Mouse (Mus musculus): Measurements from ENCODE around the gene Bcl9.

Bcl9 gene

GRCm38 (mm10) chr3:97297553-97298432 is at the start of gene Bcl9:
Gene Bcl9 (minus strand): TSS chr3:97297917.
- peak; percentile 88 for DNase-seq (ENCODE audit: extremely low spot score, low spot score)

- no peak for DNase-seq (ENCODE audit: extremely low spot score, low spot score)
Observed at GRCm38 (mm10) chr3:97339193-97339576, 41.5 kb upstream of the Bcl9 start.

GRCm38 (mm10) chr3:97338522-97339192 is 40.9 kb upstream of the Bcl9 start:
- DNase-seq (ENCODE audit: extremely low spot score, low spot score): peak; percentile 95

GRCm38 (mm10) chr3:97337306-97337705 is 39.6 kb upstream of the Bcl9 start:
- no peak for DNase-seq (ENCODE audit: extremely low spot score, low spot score)

- no peak for DNase-seq (ENCODE audit: extremely low spot score, low spot score)
Observed at GRCm38 (mm10) chr3:97336331-97336730, 38.6 kb upstream of the Bcl9 start.

- no peak for DNase-seq (ENCODE audit: extremely low spot score, low spot score)
Observed at GRCm38 (mm10) chr3:97334618-97335017, 36.9 kb upstream of the Bcl9 start.

GRCm38 (mm10) chr3:97332172-97332571 is 34.5 kb upstream of the Bcl9 start:
- DNase-seq (ENCODE audit: extremely low spot score, low spot score): no peak

- DNase-seq (ENCODE audit: extremely low spot score, low spot score): no peak
Observed at GRCm38 (mm10) chr3:97327809-97328208, 30.1 kb upstream of the Bcl9 start.

- no peak for DNase-seq (ENCODE audit: extremely low spot score, low spot score)
Observed at GRCm38 (mm10) chr3:97327356-97327755, 29.6 kb upstream of the Bcl9 start.

GRCm38 (mm10) chr3:97325621-97326345 is 28.1 kb upstream of the Bcl9 start:
- DNase-seq (ENCODE audit: extremely low spot score, low spot score): peak; percentile 45

GRCm38 (mm10) chr3:97324046-97324445 is 26.3 kb upstream of the Bcl9 start:
- DNase-seq (ENCODE audit: extremely low spot score, low spot score): no peak

GRCm38 (mm10) chr3:97317302-97317701 is 19.6 kb upstream of the Bcl9 start:
- no peak for DNase-seq (ENCODE audit: extremely low spot score, low spot score)

- no peak for DNase-seq (ENCODE audit: extremely low spot score, low spot score)
Observed at GRCm38 (mm10) chr3:97313431-97313830, 15.7 kb upstream of the Bcl9 start.

GRCm38 (mm10) chr3:97311998-97312397 is 14.3 kb upstream of the Bcl9 start:
- peak; percentile 58 for DNase-seq (ENCODE audit: extremely low spot score, low spot score)

GRCm38 (mm10) chr3:97309748-97310536 is 12.2 kb upstream of the Bcl9 start:
- no peak for DNase-seq (ENCODE audit: extremely low spot score, low spot score)

GRCm38 (mm10) chr3:97308440-97308839 is 10.7 kb upstream of the Bcl9 start:
- no peak for DNase-seq (ENCODE audit: extremely low spot score, low spot score)

- no peak for DNase-seq (ENCODE audit: extremely low spot score, low spot score)
Observed at GRCm38 (mm10) chr3:97305907-97306306, 8.2 kb upstream of the Bcl9 start.

GRCm38 (mm10) chr3:97301586-97301985 is 3.9 kb upstream of the Bcl9 start:
- DNase-seq (ENCODE audit: extremely low spot score, low spot score): no peak

- DNase-seq (ENCODE audit: extremely low spot score, low spot score): no peak
Observed at GRCm38 (mm10) chr3:97300370-97300769, 2.7 kb upstream of the Bcl9 start.

- DNase-seq (ENCODE audit: extremely low spot score, low spot score): no peak
Observed at GRCm38 (mm10) chr3:97299885-97300284, 2.2 kb upstream of the Bcl9 start.

- DNase-seq (ENCODE audit: extremely low spot score, low spot score): peak; percentile 46
Observed at GRCm38 (mm10) chr3:97298856-97299465, 1.2 kb upstream of the Bcl9 start.

Data from neural tube, embryonic 10.5 days (tissue).